8 mouse cellular contexts compared by ENCODE assay signal in genomic region chr10:60934297-60935286, GRCm38 (mm10).
DNase-seq lines count a peak whose midpoint lies in the region; ATAC-seq and TF ChIP-seq lines count a peak whose summit lies in the region.

No protein-coding gene starts in this region.

- no peak overlapping the region for H3K4me3 ChIP-seq in forebrain, postnatal 0 days (ENCODE audit: low read depth, low read length)
- no peak overlapping the region for H3K4me3 ChIP-seq in forebrain, embryonic 14.5 days (ENCODE audit: low read depth, low read length)
- H3K4me3 ChIP-seq in intestine, embryonic 14.5 days (ENCODE audit: low read depth, low read length): no peak overlapping the region
- H3K4me3 ChIP-seq in liver, adult 2 months (ENCODE audit: insufficient read depth, low read depth, low read length): no peak overlapping the region

- 58% methylated on average over 13 of the region's 13 CpGs for whole genome bisulfite sequencing in forebrain, postnatal 0 days
- WGBS in forebrain, embryonic 14.5 days: 67% methylated on average over 13 of the region's 13 CpGs
- 59% methylated on average over 13 of the region's 13 CpGs for WGBS in intestine, embryonic 14.5 days
- WGBS in liver, adult 2 months: 71% methylated on average over 13 of the region's 13 CpGs

- no peak overlapping the region for H3K9ac ChIP-seq in forebrain, postnatal 0 days
- H3K9ac ChIP-seq in forebrain, embryonic 14.5 days (ENCODE audit: low read length): no peak overlapping the region
- no peak overlapping the region for H3K9ac ChIP-seq in intestine, embryonic 14.5 days (ENCODE audit: low read length)
- no peak overlapping the region for H3K9ac ChIP-seq in liver, adult 2 months (ENCODE audit: low read depth, low read length)

- H3K27me3 ChIP-seq in forebrain, postnatal 0 days (ENCODE audit: insufficient read depth, low read length): no peaks in the 10 kb centered on the region
- no peaks in the 10 kb centered on the region for H3K27me3 ChIP-seq in forebrain, embryonic 14.5 days (replicated peaks; ENCODE audit: control insufficient read depth, insufficient read depth, low read length)
- no peaks in the 10 kb centered on the region for H3K27me3 ChIP-seq in intestine, embryonic 14.5 days (replicated peaks; ENCODE audit: control insufficient read depth, insufficient read depth, low read length)
- H3K27me3 ChIP-seq in liver, adult 2 months (ENCODE audit: control insufficient read depth, insufficient read depth, low read length): no peaks in the 10 kb centered on the region

- H3K27ac ChIP-seq in forebrain, postnatal 0 days (ENCODE audit: low read depth, low read length): no peak overlapping the region
- no peak overlapping the region for H3K27ac ChIP-seq in forebrain, embryonic 14.5 days (ENCODE audit: low read depth, low read length)
- H3K27ac ChIP-seq in intestine, embryonic 14.5 days (ENCODE audit: low read depth): no peak overlapping the region
- H3K27ac ChIP-seq in liver, adult 2 months (replicated peaks; ENCODE audit: insufficient read depth, low read depth, low read length): peak overlapping the region; percentile 87

- no peak for TF ChIP-seq POLR2A in liver, adult 2 months (IDR thresholded peaks at IDR 0.05; ENCODE audit: extremely low read depth, insufficient read depth, low read length)

- H3K79me2 ChIP-seq in liver, adult 2 months (ENCODE audit: control insufficient read depth, insufficient read depth, low read length): no peaks in the 10 kb centered on the region

- no peak overlapping the region for H3K4me2 ChIP-seq in forebrain, postnatal 0 days (ENCODE audit: low read depth)
- H3K4me2 ChIP-seq in forebrain, embryonic 14.5 days (ENCODE audit: low read length): no peak overlapping the region
- no peak overlapping the region for H3K4me2 ChIP-seq in intestine, embryonic 14.5 days (ENCODE audit: low read length)

- TF ChIP-seq CTCF in forebrain, postnatal 0 days (IDR thresholded peaks at IDR 0.05; ENCODE audit: low read depth): no peak
- no peak for TF ChIP-seq CTCF in liver, adult 2 months (IDR thresholded peaks at IDR 0.05; ENCODE audit: low read depth, low read length)

- DNase-seq in forebrain, postnatal 0 days: no peak
- no peak for DNase-seq in forebrain, embryonic 14.5 days (ENCODE audit: low spot score)
- DNase-seq in Muller cell, postnatal 12 days (ENCODE audit: inconsistent ontology term): peak; percentile 91
- peak; percentile 35 for DNase-seq in forelimb bud, embryonic 11.5 days (ENCODE audit: low read depth, low spot score)
- DNase-seq in intestine, embryonic 14.5 days (ENCODE audit: low spot score): no peak
- DNase-seq in liver, adult 2 months (ENCODE audit: extremely low read depth, low read depth, low spot score): peak; percentile 50
- DNase-seq in right cerebral cortex, postnatal 25 days: peak; percentile 36

- ATAC-seq in forebrain, postnatal 0 days: peak; percentile 39; the same call in 1 of the 2 replicates
- no peak for ATAC-seq in forebrain, embryonic 14.5 days
- ATAC-seq in intestine, embryonic 14.5 days (replicated peaks; ENCODE audit: low FRiP score, low TSS enrichment, low read depth): peak; percentile 86
- no peak for ATAC-seq in erythroblast, adult 5-6 weeks (replicated peaks; ENCODE audit: low FRiP score, poor library complexity, severe bottlenecking)

- no peaks in the 10 kb centered on the region for H3K4me1 ChIP-seq in forebrain, postnatal 0 days (ENCODE audit: insufficient read depth)
- H3K4me1 ChIP-seq in forebrain, embryonic 14.5 days (ENCODE audit: control insufficient read depth, insufficient read depth, low read length): peaks cover 11% of the 10 kb centered on the region
- H3K4me1 ChIP-seq in intestine, embryonic 14.5 days (replicated peaks; ENCODE audit: control insufficient read depth, insufficient read depth, low read length): 0 out of 2 replicates have a peak, but pooled peaks cover 4% of the 10 kb centered on the region
- no peaks in the 10 kb centered on the region for H3K4me1 ChIP-seq in liver, adult 2 months (ENCODE audit: control insufficient read depth, insufficient read depth, low read length)

- H3K9me3 ChIP-seq in forebrain, postnatal 0 days (ENCODE audit: low read length): no peaks in the 10 kb centered on the region
- H3K9me3 ChIP-seq in forebrain, embryonic 14.5 days (replicated peaks; ENCODE audit: control insufficient read depth, low read length): no peaks in the 10 kb centered on the region
- no peaks in the 10 kb centered on the region for H3K9me3 ChIP-seq in intestine, embryonic 14.5 days (ENCODE audit: control insufficient read depth, low read length)

- no peaks in the 10 kb centered on the region for H3K36me3 ChIP-seq in forebrain, postnatal 0 days (ENCODE audit: insufficient read depth)
- no peaks in the 10 kb centered on the region for H3K36me3 ChIP-seq in forebrain, embryonic 14.5 days (ENCODE audit: control insufficient read depth, insufficient read depth, low read length)
- no peaks in the 10 kb centered on the region for H3K36me3 ChIP-seq in intestine, embryonic 14.5 days (ENCODE audit: control insufficient read depth, insufficient read depth, low read length)
- no peaks in the 10 kb centered on the region for H3K36me3 ChIP-seq in liver, adult 2 months (ENCODE audit: control insufficient read depth, insufficient read depth, low read length)

Comparison
In these comparisons a context has a peak if more than half of its experiments do, and no peak if none do; other contexts are left out.
1. ATAC-seq: peak in forebrain, postnatal 0 days (single experiment) and intestine, embryonic 14.5 days (single experiment); none in forebrain, embryonic 14.5 days (single experiment) and erythroblast, adult 5-6 weeks (single experiment).
2. DNase-seq: peak in Muller cell, postnatal 12 days (single experiment), forelimb bud, embryonic 11.5 days (single experiment), liver, adult 2 months (single experiment) and right cerebral cortex, postnatal 25 days (single experiment); none in forebrain, postnatal 0 days (single experiment), forebrain, embryonic 14.5 days (single experiment) and intestine, embryonic 14.5 days (single experiment).